Mouse (Mus musculus) heart, adult 10 weeks (tissue): Measurements from ENCODE around the gene Tbc1d10a. TPM values are rescaled to one million over a fixed set of nuclear protein-coding genes. Genes with fewer than 3 reads are reported as not detected.

Experiments used
- polyA plus RNA-seq: library from polyadenylated mRNA; stranded (reverse); fragments of 350-450 nt; fragmentation: Illumina TruSeq; extraction: RNeasy Lipid Tissue Mini Kit (QIAGEN cat#74804); gene quantifications from one replicate; pipeline ENCODE4 v1.2.3, GENCODE M21; 2014; ENCODE audit warnings: low read depth, low replicate concordance

Tbc1d10a gene
- 13.9 TPM for polyA plus RNA-seq

DNA sequence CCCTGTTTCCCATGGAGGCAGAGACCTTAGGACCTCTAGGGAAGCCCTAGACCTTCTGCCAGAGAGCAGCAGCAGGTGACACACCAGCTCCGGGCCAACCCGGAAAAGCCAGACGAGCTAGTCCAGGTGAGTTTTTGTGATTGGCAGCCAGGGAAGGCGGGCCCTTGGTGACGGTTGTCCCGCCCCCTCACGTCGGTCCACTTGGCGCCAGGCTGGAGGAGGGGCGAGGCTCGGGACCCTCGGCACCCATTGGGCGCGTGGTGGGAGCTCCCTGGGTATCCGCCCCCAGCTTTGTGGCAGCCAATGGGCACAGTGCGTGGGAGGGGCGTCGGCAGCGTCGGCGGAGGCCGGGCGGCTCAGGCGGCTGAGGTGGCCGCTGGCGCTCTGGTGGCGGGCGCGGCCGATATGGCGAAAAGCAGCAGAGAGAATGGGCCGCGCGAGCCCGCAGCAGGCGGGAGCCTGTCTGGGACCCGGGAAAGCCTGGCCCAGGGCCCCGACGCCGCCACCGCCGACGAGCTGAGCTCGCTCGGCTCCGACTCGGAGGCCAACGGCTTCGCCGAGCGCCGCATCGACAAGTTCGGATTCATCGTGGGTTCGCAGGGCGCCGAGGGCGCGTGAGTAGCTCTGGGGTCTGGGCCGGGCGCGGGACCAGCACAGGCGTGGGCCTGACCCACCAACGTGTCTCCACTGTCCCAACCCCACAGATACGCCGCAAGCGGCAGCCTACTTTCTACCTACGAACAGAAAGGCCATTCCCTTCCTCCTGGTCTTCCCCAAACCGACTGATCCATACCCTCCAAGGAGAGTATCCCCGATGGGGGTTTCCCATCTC, at the start of gene Tbc1d10a:
Gene Tbc1d10a, plus strand, starts transcription at position 304 of the 832 bp plus-strand sequence.

DNA sequence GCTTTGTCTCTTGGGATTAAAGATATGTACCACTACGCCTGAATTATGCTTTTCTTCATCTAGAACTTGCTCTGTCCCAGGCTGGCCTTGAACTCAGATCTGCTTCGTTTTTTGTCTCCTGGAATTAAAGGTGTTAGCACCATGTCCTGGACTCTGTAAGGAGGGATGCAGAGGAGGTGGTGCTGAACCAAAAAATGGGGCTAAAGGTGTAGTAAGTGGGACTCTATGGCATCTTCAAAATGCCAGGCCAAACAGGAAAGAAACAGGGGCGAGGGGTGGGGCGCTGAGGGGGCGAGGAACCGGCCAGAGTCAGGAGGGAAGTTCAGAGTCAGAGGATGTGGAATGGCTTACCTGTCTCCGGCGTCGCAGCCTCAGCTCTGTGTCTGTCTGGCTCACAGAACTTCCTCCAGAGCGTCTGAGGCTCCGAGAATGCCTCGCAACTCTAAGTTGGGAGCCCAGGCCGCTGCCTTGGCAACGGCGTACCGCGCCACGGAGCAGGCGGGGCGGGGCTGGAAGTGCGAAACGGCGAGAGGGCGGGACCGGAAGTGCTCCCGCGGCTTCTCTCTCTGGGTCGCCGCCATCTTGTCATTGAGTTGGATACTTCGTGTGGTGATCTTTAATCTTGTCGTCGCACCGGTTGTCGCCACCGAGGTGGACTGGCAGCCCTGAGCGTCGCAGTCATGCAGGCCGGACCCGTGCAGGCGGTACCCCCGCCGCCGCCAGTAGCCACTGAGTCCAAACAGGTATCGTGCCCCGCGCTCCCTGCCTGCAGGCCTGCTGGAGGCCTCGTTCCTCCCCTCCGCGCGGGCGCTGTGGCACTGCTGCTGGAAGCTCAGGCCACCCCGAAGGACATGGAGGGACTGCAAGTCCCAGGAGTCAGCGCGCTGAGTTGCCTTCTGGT, 26.5 kb upstream of the Tbc1d10a start, which contains the start of the genes Ccdc157 and Sf3a1:
Gene Ccdc157, minus strand, starts transcription at position 486 of the 901 bp plus-strand sequence.
Gene Sf3a1, plus strand, starts transcription at position 543 of the 901 bp plus-strand sequence.

DNA sequence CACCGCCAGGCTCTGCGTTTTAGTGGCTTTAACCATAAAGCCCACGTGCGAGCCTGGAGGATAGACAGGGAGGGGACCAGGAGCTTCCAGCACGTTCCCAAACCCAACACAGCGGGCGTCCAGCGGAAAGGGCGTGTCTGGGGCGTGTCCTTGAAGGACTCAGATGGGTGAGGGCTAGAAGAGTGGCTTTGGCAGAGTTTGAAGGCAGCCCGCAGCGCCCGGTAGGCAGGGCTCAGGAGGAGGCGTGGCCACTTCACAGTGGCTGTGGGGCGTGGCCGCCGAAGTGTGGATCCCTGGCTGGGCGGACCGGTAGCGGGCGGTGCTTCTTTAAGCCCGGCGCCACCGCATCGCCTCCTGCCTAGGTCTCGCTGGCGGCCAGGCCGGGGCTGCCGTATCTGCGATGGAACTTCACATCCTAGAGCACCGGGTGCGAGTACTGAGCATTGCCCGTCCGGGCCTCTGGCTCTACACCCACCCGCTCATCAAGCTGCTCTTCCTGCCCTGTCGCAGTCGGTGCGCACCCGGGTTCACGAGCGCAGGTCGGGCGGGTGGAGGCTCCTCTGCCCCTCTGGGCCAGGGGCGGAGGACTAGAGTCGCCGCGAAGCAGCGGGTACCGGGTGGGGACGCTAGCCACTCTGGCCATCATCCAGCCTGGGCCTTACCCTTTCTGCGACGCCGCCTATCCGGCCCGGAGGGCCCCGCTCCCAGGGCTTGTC, 31.5 kb downstream of the Tbc1d10a start, which contains the start of gene Castor1:
Gene Castor1, plus strand, starts transcription at position 312 of the 716 bp plus-strand sequence.

DNA sequence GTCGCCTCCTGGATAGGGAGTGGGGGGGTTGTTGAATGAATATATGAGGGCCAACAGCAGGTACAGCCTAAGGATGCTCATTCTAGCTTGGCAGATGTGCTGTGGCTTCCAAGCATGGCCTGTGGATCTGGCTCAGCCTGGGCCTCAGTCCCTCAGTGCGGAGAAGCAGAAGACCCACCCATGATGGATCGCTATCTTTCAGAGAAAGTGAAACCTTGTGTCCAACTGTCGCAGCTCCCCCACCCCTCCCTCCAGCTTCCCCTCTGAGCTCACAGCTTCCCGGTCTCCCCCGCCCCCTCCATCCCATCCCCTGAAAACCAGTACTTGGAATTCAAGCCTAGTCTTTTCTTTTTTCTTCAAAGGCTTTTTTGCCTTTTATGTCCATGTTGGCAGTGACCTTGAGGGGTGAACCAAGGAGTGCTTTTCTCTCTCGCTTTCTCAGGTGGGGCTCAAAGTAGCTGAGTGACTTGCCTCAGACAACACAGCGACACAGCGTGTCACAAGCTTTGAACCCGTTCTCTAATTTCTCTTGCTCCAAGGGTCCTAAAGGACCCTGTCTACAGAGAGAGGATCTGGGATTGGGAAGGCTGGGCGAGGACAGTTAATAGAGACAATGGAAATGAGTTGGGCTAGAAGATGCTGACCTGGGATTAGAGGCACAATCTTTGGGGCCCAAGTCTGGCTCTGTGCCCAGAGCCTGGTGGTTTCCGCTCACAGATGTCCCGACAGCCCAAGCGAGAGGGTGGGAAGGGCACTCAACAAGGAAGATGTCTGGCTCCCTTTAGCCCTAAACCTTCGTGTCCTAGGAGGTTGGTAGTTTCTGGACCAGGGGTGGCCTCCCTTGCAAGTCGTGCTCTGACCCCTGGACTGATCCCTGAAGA, 49.3 kb downstream of the Tbc1d10a start, which contains the start of gene Osm:
Gene Osm, plus strand, starts transcription at position 756 of the 881 bp plus-strand sequence.

DNA sequence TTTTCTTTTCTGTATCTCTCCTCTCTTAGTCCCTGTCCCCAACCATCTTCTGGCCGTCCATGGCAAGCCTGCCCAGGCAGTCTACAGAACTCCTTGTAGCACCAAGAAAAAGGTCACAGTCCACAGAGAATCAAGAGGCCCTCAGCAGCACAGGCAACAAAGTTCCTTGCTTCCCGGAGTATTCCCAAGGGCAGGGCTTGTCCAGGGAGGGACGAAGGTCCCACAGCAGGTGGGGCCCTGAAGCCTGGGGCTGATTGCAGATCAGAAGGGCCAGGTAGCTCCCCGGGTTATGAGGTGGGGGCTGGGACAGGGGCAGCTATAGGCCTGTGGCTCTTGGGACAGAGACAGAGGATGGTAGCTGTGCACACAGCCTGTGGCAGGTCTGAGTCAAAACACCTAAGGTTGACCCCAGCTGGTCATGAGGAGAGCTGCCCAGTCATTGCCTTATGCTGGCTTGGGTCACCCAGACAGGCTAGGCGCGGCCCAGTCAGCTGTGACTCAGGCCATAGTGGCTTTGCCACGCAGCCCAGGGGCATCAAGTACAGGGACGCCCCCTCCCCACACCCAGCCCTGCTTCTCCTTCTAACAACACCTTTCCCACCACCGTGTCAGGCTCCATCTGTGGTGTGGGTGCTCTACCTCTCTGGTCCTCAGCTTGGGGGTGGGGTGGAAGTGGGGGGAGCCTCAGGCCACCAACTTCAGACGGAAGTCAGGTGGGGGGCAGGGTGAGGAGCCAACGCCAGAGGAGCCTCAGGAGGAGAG, 70.4 kb downstream of the Tbc1d10a start, which contains the start of gene Lif:
Gene Lif, plus strand, starts transcription at position 712 of the 762 bp plus-strand sequence.

Other genes with a start within 250 kb of the Tbc1d10a start
- gene Pes1, start 222.8 kb upstream of the Tbc1d10a start, polyA plus RNA-seq, result 24.7 TPM
- not detected for gene 4930556J24Rik, start 210.0 kb upstream of the Tbc1d10a start, polyA plus RNA-seq
- gene Gal3st1, start 203.2 kb upstream of the Tbc1d10a start, polyA plus RNA-seq, result not detected
- 0.29 TPM for gene Sec14l4, start 155.3 kb upstream of the Tbc1d10a start, polyA plus RNA-seq
- not detected for gene Sec14l3, start 121.9 kb upstream of the Tbc1d10a start, polyA plus RNA-seq
- gene Mtfp1, start 91.3 kb upstream of the Tbc1d10a start, polyA plus RNA-seq, result 152 TPM
- gene Sec14l2, start 63.4 kb upstream of the Tbc1d10a start, polyA plus RNA-seq, result 0.71 TPM
- 19.4 TPM for gene Rnf215, start 51.6 kb upstream of the Tbc1d10a start, polyA plus RNA-seq
- gene Ccdc157, start 26.5 kb upstream of the Tbc1d10a start, polyA plus RNA-seq, result 7.5 TPM
- gene Sf3a1, start 26.4 kb upstream of the Tbc1d10a start, polyA plus RNA-seq, result 23.1 TPM
- 4.2 TPM for gene Castor1, start 31.4 kb downstream of the Tbc1d10a start, polyA plus RNA-seq
- gene Osm, start 49.6 kb downstream of the Tbc1d10a start, polyA plus RNA-seq, result 0.18 TPM
- gene Lif, start 70.8 kb downstream of the Tbc1d10a start, polyA plus RNA-seq, result 0.39 TPM